Comparison of ENCODE assay signal across 20 mouse cellular contexts in the genomic region with DNA sequence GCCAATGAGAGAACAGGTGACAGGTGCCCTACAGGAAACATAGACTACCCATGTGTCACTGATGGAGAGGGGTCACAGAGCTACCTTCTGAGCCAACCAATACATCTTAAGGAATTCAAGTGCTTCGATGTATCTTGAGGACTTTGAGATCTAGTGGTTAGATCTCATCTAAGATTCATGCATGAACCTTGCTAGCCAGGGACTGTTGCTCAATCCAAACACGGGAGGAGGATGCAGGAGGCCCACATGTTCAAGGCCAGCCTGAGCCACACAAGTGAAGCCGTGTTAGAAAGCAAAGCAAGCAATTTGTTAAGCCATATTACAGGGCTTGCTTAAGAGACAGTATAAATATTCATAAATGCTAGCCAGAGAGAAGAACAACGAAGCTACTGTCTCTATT. TPM values are rescaled to one million over a fixed set of nuclear protein-coding genes. Genes with fewer than 3 reads are reported as not detected.
A peak's percentile ranks its signal among the peaks of the same experiment; 100 is the strongest.
DNase-seq lines count a peak whose midpoint lies in the region; ATAC-seq lines count a peak whose summit lies in the region.
"Had no signal": no experiment of that assay in that cellular context is flagged by ENCODE, and none has a peak within 500 bp of the region (broad histone marks: within the 10 kb centered on the region; RNA-seq: fewer than 3 reads in every experiment).

No protein-coding gene starts in this region.

- H3K9me3 ChIP-seq in forebrain, embryonic 12.5 days, result no peaks in the 10 kb centered on the region
- H3K9me3 ChIP-seq in forebrain, embryonic 10.5 days, result no peaks in the 10 kb centered on the region
- no peaks in the 10 kb centered on the region for H3K9me3 ChIP-seq in hindbrain, embryonic 16.5 days (ENCODE audit: control insufficient read depth, low read length)
- H3K9me3 ChIP-seq in hindbrain, embryonic 10.5 days, result no peaks in the 10 kb centered on the region
- H3K9me3 ChIP-seq in forebrain, embryonic 14.5 days (replicated peaks; ENCODE audit: control insufficient read depth, low read length), result no peaks in the 10 kb centered on the region
- H3K9me3 ChIP-seq in midbrain, embryonic 16.5 days (replicated peaks; ENCODE audit: control insufficient read depth, low read length, poor library complexity, severe bottlenecking), result no peaks in the 10 kb centered on the region
- H3K9me3 ChIP-seq: embryonic facial prominence, embryonic 12.5 days; heart, embryonic 10.5 days; liver, embryonic 13.5 days had no signal

- H3K27me3 ChIP-seq in forebrain, embryonic 12.5 days, result no peaks in the 10 kb centered on the region
- H3K27me3 ChIP-seq in forebrain, embryonic 10.5 days (ENCODE audit: poor library complexity, severe bottlenecking), result no peaks in the 10 kb centered on the region
- no peaks in the 10 kb centered on the region for H3K27me3 ChIP-seq in hindbrain, embryonic 16.5 days (replicated peaks; ENCODE audit: control insufficient read depth, insufficient read depth, low read length)
- H3K27me3 ChIP-seq in hindbrain, embryonic 10.5 days (ENCODE audit: insufficient read depth, poor library complexity, severe bottlenecking), result no peaks in the 10 kb centered on the region
- H3K27me3 ChIP-seq in forebrain, embryonic 14.5 days (replicated peaks; ENCODE audit: control insufficient read depth, insufficient read depth, low read length), result no peaks in the 10 kb centered on the region
- H3K27me3 ChIP-seq in midbrain, embryonic 16.5 days (ENCODE audit: control insufficient read depth, insufficient read depth, low read depth, low read length), result no peaks in the 10 kb centered on the region
- H3K27me3 ChIP-seq: embryonic facial prominence, embryonic 12.5 days; liver, embryonic 13.5 days had no signal

- no peak for DNase-seq in forebrain, embryonic 10.5 days (ENCODE audit: extremely low spot score, low spot score)
- DNase-seq in hindbrain, embryonic 10.5 days (ENCODE audit: low spot score), result no peak
- no peak for DNase-seq in forebrain, embryonic 14.5 days (ENCODE audit: low spot score)
- DNase-seq in right cerebral cortex, postnatal 10 days (ENCODE audit: low spot score in 2 of 2), result no peak
- DNase-seq: cerebellum, adult 18-20 months; cerebellum, postnatal 14 days; kidney, adult 9 months; kidney, postnatal 14 days; liver, embryonic 13.5 days; lung, adult 2 months; lung, postnatal 14 days; thymus, adult 18-20 months; thymus, postnatal 4 days had no signal

- no peak for ATAC-seq in forebrain, embryonic 12.5 days (ENCODE audit: low FRiP score)
- 0 out of 2 replicates have a peak, but pooled peaks have one; percentile 21 for ATAC-seq in hindbrain, embryonic 16.5 days
- peak; percentile 13; the same call in 1 of the 2 replicates for ATAC-seq in forebrain, embryonic 14.5 days
- no peak; the same call in 1 of the 2 replicates for ATAC-seq in midbrain, embryonic 16.5 days
- ATAC-seq: intestine, embryonic 16.5 days had no signal

- H3K4me2 ChIP-seq in forebrain, embryonic 12.5 days, result no peak overlapping the region
- H3K4me2 ChIP-seq in hindbrain, embryonic 16.5 days (ENCODE audit: low read length), result no peak overlapping the region
- H3K4me2 ChIP-seq in forebrain, embryonic 14.5 days (ENCODE audit: low read length), result no peak overlapping the region
- H3K4me2 ChIP-seq in midbrain, embryonic 16.5 days (ENCODE audit: low read length), result 0 out of 2 replicates have a peak overlapping the region, but pooled peaks have one; percentile 5
- H3K4me2 ChIP-seq: embryonic facial prominence, embryonic 12.5 days; liver, embryonic 13.5 days had no signal

- peak overlapping the region; percentile 68 for H3K27ac ChIP-seq in forebrain, embryonic 12.5 days
- H3K27ac ChIP-seq in forebrain, embryonic 10.5 days, result no peak overlapping the region
- H3K27ac ChIP-seq in hindbrain, embryonic 16.5 days (ENCODE audit: low read depth, low read length), result no peak overlapping the region
- no peak overlapping the region for H3K27ac ChIP-seq in hindbrain, embryonic 10.5 days
- H3K27ac ChIP-seq in forebrain, embryonic 14.5 days (ENCODE audit: low read depth, low read length), result peak overlapping the region; percentile 72
- peak overlapping the region; percentile 62 for H3K27ac ChIP-seq in midbrain, embryonic 16.5 days (ENCODE audit: low read length)
- H3K27ac ChIP-seq: embryonic facial prominence, embryonic 12.5 days; heart, embryonic 10.5 days; liver, embryonic 13.5 days had no signal

- H3K36me3 ChIP-seq in forebrain, embryonic 12.5 days (replicated peaks), result no peaks in the 10 kb centered on the region
- H3K36me3 ChIP-seq in forebrain, embryonic 10.5 days (replicated peaks), result no peaks in the 10 kb centered on the region
- no peaks in the 10 kb centered on the region for H3K36me3 ChIP-seq in hindbrain, embryonic 16.5 days (ENCODE audit: control insufficient read depth, insufficient read depth, low read length)
- H3K36me3 ChIP-seq in hindbrain, embryonic 10.5 days, result no peaks in the 10 kb centered on the region
- no peaks in the 10 kb centered on the region for H3K36me3 ChIP-seq in forebrain, embryonic 14.5 days (ENCODE audit: control insufficient read depth, insufficient read depth, low read length)
- H3K36me3 ChIP-seq in midbrain, embryonic 16.5 days (ENCODE audit: control insufficient read depth, insufficient read depth, low read length), result no peaks in the 10 kb centered on the region
- H3K36me3 ChIP-seq: embryonic facial prominence, embryonic 12.5 days; heart, embryonic 10.5 days; liver, embryonic 13.5 days had no signal

- H3K4me1 ChIP-seq in forebrain, embryonic 12.5 days, result peaks cover 6% of the 10 kb centered on the region
- H3K4me1 ChIP-seq in forebrain, embryonic 10.5 days, result peaks cover 4% of the 10 kb centered on the region; the same call in 1 of the 2 replicates
- peaks cover 3% of the 10 kb centered on the region; the same call in 1 of the 2 replicates for H3K4me1 ChIP-seq in hindbrain, embryonic 16.5 days (ENCODE audit: control insufficient read depth, insufficient read depth, low read depth, low read length)
- H3K4me1 ChIP-seq in hindbrain, embryonic 10.5 days (replicated peaks), result peaks cover 17% of the 10 kb centered on the region
- peaks cover 15% of the 10 kb centered on the region for H3K4me1 ChIP-seq in forebrain, embryonic 14.5 days (ENCODE audit: control insufficient read depth, insufficient read depth, low read length)
- peaks cover 22% of the 10 kb centered on the region for H3K4me1 ChIP-seq in midbrain, embryonic 16.5 days (ENCODE audit: control insufficient read depth, insufficient read depth, low read length)
- H3K4me1 ChIP-seq: embryonic facial prominence, embryonic 12.5 days; heart, embryonic 10.5 days; liver, embryonic 13.5 days had no signal

- WGBS in forebrain, embryonic 12.5 days, result 74% methylated on average over 4 of the region's 4 CpGs
- 90% methylated on average over 4 of the region's 4 CpGs for WGBS in forebrain, embryonic 10.5 days
- WGBS in hindbrain, embryonic 16.5 days, result 54% methylated on average over 4 of the region's 4 CpGs
- 81% methylated on average over 4 of the region's 4 CpGs for WGBS in hindbrain, embryonic 10.5 days
- 65% methylated on average over 4 of the region's 4 CpGs for WGBS in forebrain, embryonic 14.5 days
- WGBS in midbrain, embryonic 16.5 days, result 50% methylated on average over 4 of the region's 4 CpGs

- H3K4me3 ChIP-seq in forebrain, embryonic 12.5 days (replicated peaks), result no peak overlapping the region
- H3K4me3 ChIP-seq in forebrain, embryonic 10.5 days, result no peak overlapping the region
- no peak overlapping the region for H3K4me3 ChIP-seq in hindbrain, embryonic 16.5 days (ENCODE audit: low read length)
- H3K4me3 ChIP-seq in hindbrain, embryonic 10.5 days, result no peak overlapping the region
- no peak overlapping the region for H3K4me3 ChIP-seq in forebrain, embryonic 14.5 days (ENCODE audit: low read depth, low read length)
- no peak overlapping the region for H3K4me3 ChIP-seq in midbrain, embryonic 16.5 days (ENCODE audit: low read depth, low read length)
- H3K4me3 ChIP-seq: embryonic facial prominence, embryonic 12.5 days; heart, embryonic 10.5 days; liver, embryonic 13.5 days had no signal

- no peak overlapping the region for H3K9ac ChIP-seq in forebrain, embryonic 12.5 days
- H3K9ac ChIP-seq in hindbrain, embryonic 16.5 days (ENCODE audit: low read depth, low read length), result no peak overlapping the region
- H3K9ac ChIP-seq in forebrain, embryonic 14.5 days (ENCODE audit: low read length), result no peak overlapping the region
- no peak overlapping the region for H3K9ac ChIP-seq in midbrain, embryonic 16.5 days (ENCODE audit: low read depth, low read length)
- H3K9ac ChIP-seq: embryonic facial prominence, embryonic 12.5 days; liver, embryonic 13.5 days had no signal

RNA-seq across cellular contexts. Expression of a gene that starts 38.8 kb away (rescaled TPM):
- polyA plus RNA-seq in forebrain, embryonic 12.5 days (2016; fragmentation: Nextera tagmentation; extraction: Ambion mirVana), result 0.28 and 0.47 TPM in 2 replicates
- polyA plus RNA-seq in forebrain, embryonic 10.5 days (2016; fragmentation: Nextera tagmentation; extraction: Ambion mirVana), result 0.09 and 0.20 TPM in 2 replicates
- 0.14 and 0.29 TPM in 2 replicates for polyA plus RNA-seq in hindbrain, embryonic 16.5 days (2015; fragmentation: Nextera tagmentation; extraction: Ambion mirVana)
- 0.16 and 0.24 TPM in 2 replicates for polyA plus RNA-seq in hindbrain, embryonic 10.5 days (2016; fragmentation: Nextera tagmentation; extraction: Ambion mirVana)
- polyA plus RNA-seq in forebrain, embryonic 14.5 days (2014; fragmentation: Nextera tagmentation; extraction: Ambion mirVana), result 0.18 and 0.23 TPM in 2 replicates
- polyA plus RNA-seq in midbrain, embryonic 16.5 days (2015; fragmentation: Nextera tagmentation; extraction: Ambion mirVana), result 0.16 and 0.34 TPM in 2 replicates
- polyA plus RNA-seq: small intestine, adult 2 months had no signal

Comparison
In these comparisons a context has a peak if more than half of its experiments do, and no peak if none do; other contexts are left out.
1. ATAC-seq: peak in hindbrain, embryonic 16.5 days (single experiment) and forebrain, embryonic 14.5 days (single experiment); none in forebrain, embryonic 12.5 days (single experiment) and midbrain, embryonic 16.5 days (single experiment).
2. H3K27ac ChIP-seq: peak in forebrain, embryonic 12.5 days (single experiment), forebrain, embryonic 14.5 days (single experiment) and midbrain, embryonic 16.5 days (single experiment); none in forebrain, embryonic 10.5 days (single experiment), hindbrain, embryonic 16.5 days (single experiment) and hindbrain, embryonic 10.5 days (single experiment).